Mouse (Mus musculus): ENCODE measurements at regions not wholly inside any gene's neighbourhood (a gene's known extent, or its start where the extent isn't known, plus 50 kb on each side); places are given as distances from the start of the nearest gene placed in this dataset.

DNA sequence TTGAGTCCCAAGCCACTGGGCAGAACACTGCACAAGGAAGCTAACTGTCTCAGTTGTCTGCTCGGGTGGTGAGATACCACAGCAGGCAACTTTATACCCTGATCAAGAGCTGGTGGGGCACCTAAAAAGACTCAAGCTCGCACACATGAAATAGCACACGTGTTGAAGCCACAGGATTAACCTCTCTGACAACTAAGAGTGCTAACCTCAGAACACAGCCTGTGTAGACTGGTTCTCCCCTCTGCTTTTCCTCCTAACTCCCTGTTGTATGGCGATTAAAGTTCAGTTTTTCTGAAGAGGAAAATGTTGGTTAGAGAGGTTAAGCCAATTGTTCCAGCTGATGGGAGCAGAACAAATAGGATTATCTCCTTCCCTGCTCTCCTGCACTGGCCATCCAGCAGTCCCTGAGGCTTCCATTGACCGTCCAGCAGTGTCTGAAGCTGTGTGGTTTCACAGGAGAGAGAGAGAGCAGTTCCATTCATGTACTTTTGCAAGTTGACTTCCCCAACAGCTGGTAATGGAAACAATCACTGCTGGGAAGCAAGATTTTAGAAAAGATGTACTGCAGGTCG lies 239.6 kb upstream of the Kif2a start:
- TF ChIP-seq CTCF (IDR thresholded peaks at IDR 0.05; ENCODE audit: borderline replicate concordance, extremely low read depth, insufficient read depth, insufficient read length) (no peak), POLR2A (IDR thresholded peaks at IDR 0.05; ENCODE audit: borderline replicate concordance, extremely low read depth, insufficient read depth, insufficient read length, poor library complexity, severe bottlenecking) (no peak)
- DNase-seq (ENCODE audit: low read depth): peak; percentile 30

DNA sequence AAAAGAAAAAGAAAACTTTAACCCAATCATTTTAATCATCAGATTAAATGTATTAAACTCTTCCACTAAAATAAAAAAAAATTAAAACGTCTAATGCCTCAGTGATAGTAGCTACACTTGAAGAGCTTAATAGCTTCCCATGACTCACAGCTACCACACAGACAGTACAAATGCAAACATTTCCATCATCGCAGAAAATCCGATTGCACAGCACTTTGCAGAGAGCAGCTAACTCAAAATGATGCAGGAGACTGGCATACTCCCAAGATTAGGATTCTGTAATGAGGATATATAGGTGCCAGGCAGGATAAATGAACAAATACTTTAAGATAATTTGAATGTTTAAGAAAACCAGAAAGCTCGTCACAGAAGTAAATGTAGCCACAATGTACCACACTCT lies 238.3 kb upstream of the Kif2a start:
- no peak for TF ChIP-seq POLR2A (IDR thresholded peaks at IDR 0.05; ENCODE audit: borderline replicate concordance, extremely low read depth, insufficient read depth, insufficient read length, poor library complexity, severe bottlenecking)
- TF ChIP-seq CTCF (IDR thresholded peaks at IDR 0.05; ENCODE audit: borderline replicate concordance, extremely low read depth, insufficient read depth, insufficient read length): no peak
- peak; percentile 32 for DNase-seq (ENCODE audit: low read depth)

DNA sequence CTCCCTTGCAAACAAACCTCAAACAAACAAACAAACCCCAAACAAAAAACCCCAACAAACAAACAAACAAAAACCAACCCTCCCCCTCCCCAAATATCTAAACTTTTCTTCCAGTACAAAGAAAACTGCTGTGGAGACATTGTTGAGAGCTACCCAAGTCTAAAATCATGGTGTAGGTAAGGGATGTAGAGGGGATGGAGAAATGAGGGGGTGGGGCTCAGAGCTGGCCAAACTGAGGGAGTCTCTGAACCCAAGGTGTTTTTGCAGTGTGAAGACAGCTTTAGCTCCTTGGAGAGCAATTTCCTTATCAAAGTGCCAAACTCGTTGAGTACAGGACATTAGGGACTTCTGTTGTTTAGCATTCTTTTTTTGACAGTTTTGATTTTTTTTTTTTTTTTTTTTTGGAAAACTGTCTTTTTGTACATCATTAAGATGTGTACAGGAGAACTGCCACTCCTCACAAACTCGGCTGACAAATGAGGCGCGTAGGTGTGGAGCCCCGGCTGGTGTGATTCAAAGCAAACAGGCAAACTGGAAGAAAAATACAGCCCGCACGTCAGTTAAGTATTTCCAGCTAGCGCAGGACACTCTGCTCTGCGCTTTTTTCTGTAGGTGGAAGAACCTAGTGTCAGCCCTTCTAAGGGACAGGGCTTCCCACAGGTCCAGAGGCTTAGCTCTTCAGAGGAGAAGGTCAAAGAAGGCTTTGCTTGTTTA lies 226.0 kb upstream of the Kif2a start:
- TF ChIP-seq POLR2A (IDR thresholded peaks at IDR 0.05; ENCODE audit: borderline replicate concordance, extremely low read depth, insufficient read depth, insufficient read length, poor library complexity, severe bottlenecking) (no peak), CTCF (IDR thresholded peaks at IDR 0.05; ENCODE audit: borderline replicate concordance, extremely low read depth, insufficient read depth, insufficient read length) (no peak)
- DNase-seq (ENCODE audit: low read depth): peak; percentile 53

DNA sequence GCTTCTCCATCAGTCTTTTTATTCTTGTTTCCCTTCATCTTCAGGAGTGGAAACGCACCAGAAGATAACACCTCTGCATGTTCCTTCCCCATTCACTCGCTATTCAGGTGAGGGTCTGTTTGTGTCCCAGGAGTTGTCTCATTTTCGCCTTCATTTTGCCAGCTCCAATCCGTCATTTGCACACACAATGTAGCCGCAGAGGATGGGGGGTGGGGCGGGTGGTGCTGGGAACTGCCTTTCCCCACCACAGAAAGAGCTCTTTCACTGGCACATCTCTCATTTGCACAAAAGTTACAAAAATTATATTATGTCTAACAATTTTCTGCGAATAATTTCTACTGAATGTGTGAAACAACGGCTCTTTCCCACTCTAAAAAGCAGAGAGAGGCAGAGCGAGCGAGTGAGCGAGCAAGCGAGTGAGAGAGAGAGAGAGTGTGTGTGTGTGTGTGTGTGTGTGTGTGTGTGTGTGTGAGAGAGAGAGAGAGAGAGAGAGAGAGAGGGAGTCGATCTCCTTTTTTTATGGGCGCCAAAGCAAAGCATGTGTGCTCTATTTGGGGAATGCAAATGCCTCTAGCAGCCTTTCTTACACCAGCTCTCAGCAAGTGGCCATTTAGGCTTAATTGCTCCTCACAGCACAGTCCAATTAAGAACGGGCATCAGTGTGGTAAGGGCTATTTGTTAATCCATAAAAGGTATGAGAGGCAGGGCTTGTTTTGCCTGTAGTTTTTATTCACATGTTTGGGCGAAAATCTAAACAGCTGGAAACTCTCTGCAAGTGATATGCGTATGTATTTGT lies 225.2 kb upstream of the Kif2a start:
- DNase-seq (ENCODE audit: low read depth): peak; percentile 96
- TF ChIP-seq POLR2A (IDR thresholded peaks at IDR 0.05; ENCODE audit: borderline replicate concordance, extremely low read depth, insufficient read depth, insufficient read length, poor library complexity, severe bottlenecking) (no peak), CTCF (IDR thresholded peaks at IDR 0.05; ENCODE audit: borderline replicate concordance, extremely low read depth, insufficient read depth, insufficient read length) (no peak)

DNA sequence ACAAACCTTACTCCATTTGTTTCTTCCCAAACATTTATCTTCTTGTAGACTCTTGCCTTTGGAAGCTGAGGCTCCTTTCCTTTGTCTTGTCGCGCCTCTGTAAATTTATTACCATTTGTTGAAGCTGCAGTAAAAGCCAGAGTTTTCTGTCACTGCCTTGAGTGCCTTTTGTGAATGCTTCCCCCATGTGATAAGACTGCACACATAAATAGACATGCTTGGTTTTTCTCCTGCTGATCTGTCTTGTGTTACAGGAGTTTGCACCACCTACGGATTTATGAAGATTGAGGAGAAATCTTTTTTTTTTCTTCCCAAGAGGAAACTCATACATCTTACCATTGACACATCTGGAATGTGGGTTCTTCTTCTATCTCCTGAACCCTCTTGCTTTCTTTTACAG lies 222.2 kb upstream of the Kif2a start:
- no peak for TF ChIP-seq POLR2A (IDR thresholded peaks at IDR 0.05; ENCODE audit: borderline replicate concordance, extremely low read depth, insufficient read depth, insufficient read length, poor library complexity, severe bottlenecking)
- TF ChIP-seq CTCF (IDR thresholded peaks at IDR 0.05; ENCODE audit: borderline replicate concordance, extremely low read depth, insufficient read depth, insufficient read length): no peak

DNA sequence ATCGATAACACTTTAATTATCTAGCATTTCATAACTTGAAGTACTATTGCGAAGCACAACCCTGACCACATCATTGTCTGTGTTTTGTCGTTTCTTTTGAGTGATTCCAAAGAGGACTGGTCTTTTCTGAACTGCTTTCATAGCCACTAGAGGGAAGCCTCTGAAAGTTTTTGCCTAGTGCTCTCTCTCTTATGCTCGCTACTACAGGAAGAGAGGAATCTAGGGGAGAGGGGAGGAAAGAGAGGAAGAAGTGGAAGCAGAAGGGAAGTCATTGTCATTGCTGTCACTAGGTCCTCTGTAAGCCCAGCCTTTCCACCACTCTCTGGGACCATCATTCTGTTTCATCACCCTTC lies 217.1 kb upstream of the Kif2a start:
- no peak for TF ChIP-seq POLR2A (IDR thresholded peaks at IDR 0.05; ENCODE audit: borderline replicate concordance, extremely low read depth, insufficient read depth, insufficient read length, poor library complexity, severe bottlenecking)
- DNase-seq (ENCODE audit: low read depth): no peak

More for the DNA sequence above, 222.2 kb upstream of the Kif2a start:
- DNase-seq (ENCODE audit: low read depth): no peak

DNA sequence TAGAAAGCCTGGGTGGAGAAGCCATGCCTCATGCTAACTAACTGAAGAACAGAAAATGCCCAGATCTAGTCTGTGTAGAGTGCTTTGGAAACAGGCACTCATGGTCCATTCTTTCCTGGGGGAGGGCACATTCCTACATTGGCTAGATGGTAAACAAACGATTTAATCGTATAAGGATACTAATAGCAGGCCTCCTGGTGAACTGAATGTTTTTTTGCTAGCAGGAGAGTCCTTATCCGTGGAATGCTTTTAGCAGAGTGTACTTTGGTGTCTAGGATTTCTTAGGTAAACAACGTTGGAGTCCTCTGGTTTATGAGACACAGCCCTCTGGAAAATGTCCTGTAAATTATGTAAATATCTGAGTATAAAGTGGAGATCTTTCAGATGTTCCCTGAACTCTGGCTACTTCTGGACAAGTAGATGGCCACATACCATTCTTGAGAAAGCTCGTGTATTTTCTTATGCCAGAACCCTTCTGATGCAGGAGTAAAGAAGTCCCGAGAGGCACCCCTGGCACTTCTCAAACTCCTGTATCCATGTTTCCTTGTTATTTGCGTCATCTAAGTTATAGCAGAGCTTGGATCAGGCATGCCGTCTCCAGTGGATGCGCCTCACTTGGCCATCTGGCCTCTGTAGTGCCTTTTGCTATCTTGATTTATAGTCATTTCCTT lies 216.6 kb upstream of the Kif2a start:
- TF ChIP-seq CTCF (IDR thresholded peaks at IDR 0.05; ENCODE audit: borderline replicate concordance, extremely low read depth, insufficient read depth, insufficient read length): no peak
- no peak for TF ChIP-seq POLR2A (IDR thresholded peaks at IDR 0.05; ENCODE audit: borderline replicate concordance, extremely low read depth, insufficient read depth, insufficient read length, poor library complexity, severe bottlenecking)
- DNase-seq (ENCODE audit: low read depth): no peak

DNA sequence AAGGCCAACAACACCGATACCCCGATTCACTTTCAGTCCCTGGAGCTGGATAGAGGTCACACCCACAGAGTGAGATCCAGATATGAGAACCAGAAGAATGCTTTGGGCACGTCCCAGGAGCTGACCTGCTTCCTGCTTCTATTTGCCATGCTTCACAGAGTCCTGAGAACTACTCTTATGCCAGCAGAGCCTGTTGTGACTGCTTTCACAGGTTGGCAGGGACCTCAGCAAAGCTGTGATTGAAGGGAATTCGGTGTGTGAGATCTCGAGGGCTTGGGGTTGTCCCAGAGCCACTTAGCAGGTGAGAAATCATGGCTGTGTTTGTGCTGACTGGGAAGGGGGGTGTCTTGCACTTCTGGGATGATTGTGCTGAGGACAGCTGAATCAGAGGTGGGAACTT lies 197.5 kb upstream of the Kif2a start:
- no peak for TF ChIP-seq CTCF (IDR thresholded peaks at IDR 0.05; ENCODE audit: borderline replicate concordance, extremely low read depth, insufficient read depth, insufficient read length)
- TF ChIP-seq POLR2A (IDR thresholded peaks at IDR 0.05; ENCODE audit: borderline replicate concordance, extremely low read depth, insufficient read depth, insufficient read length, poor library complexity, severe bottlenecking): no peak
- peak; percentile 22 for DNase-seq (ENCODE audit: low read depth)

DNA sequence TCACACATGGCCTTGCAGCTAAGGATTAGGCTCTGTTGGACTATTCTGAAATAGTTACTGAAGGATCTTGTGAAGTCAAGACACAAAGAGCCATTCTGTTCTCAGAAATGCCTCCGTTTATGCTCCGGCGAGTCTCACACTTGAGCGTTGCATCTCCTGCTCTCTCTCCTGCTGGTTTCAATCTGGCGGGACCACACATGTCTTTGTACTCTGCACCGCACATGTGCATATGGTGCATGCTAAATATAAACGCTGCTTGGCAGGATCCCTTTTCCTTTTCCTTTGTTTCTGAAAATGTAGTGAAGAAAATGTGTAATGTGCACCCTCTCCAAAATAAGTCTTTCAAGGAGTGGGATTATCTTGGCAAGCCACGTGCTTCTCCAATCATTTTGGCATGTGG lies 196.4 kb upstream of the Kif2a start:
- TF ChIP-seq CTCF (IDR thresholded peaks at IDR 0.05; ENCODE audit: borderline replicate concordance, extremely low read depth, insufficient read depth, insufficient read length): no peak
- TF ChIP-seq POLR2A (IDR thresholded peaks at IDR 0.05; ENCODE audit: borderline replicate concordance, extremely low read depth, insufficient read depth, insufficient read length, poor library complexity, severe bottlenecking): no peak
- peak; percentile 79 for DNase-seq (ENCODE audit: low read depth)

DNA sequence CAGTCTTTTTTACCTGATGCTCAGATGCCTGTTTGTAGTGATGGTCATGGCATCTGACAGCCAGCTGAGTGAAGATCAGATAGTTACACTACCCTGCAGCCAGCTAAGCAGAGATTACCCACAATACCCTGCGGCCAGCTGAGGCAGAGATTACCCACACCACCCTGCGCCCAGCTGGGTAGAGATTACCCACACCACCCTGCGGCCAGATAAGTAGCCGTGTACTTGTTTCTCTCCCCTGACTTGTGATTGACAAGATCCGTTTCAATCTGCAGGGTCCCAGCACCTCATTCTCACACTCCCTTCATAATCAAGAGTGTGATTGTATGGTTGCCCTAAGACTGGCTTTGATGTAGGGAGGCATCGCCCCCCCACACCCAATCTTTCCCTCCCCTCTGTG lies 195.9 kb upstream of the Kif2a start:
- DNase-seq (ENCODE audit: low read depth): peak; percentile 13
- TF ChIP-seq POLR2A (IDR thresholded peaks at IDR 0.05; ENCODE audit: borderline replicate concordance, extremely low read depth, insufficient read depth, insufficient read length, poor library complexity, severe bottlenecking) (no peak), CTCF (IDR thresholded peaks at IDR 0.05; ENCODE audit: borderline replicate concordance, extremely low read depth, insufficient read depth, insufficient read length) (no peak)

DNA sequence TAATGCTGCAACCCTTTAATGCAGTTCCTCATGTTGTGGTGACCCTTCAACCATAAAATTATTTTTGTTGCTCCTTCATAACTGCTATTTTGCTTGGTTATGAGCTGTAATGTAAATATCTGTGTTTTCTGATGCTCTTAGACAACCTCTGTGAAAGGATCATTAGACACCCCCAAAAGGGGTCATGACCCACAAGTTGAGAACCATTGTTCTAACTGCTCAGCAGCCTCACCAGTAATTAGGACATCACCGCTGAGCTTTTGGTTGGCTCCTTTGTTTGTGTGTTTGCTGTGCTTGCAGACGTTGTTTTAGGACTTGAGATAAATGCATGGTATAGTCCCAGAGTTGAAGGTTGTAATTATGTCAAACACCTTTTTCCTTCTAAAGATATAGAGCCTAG lies 191.4 kb upstream of the Kif2a start:
- TF ChIP-seq CTCF (IDR thresholded peaks at IDR 0.05; ENCODE audit: borderline replicate concordance, extremely low read depth, insufficient read depth, insufficient read length): no peak
- TF ChIP-seq POLR2A (IDR thresholded peaks at IDR 0.05; ENCODE audit: borderline replicate concordance, extremely low read depth, insufficient read depth, insufficient read length, poor library complexity, severe bottlenecking): no peak

More for the DNA sequence above, 191.4 kb upstream of the Kif2a start:
- DNase-seq (ENCODE audit: low read depth): no peak

Data from brain, embryonic 14.5 days (tissue).